Mouse (Mus musculus) 3T3-L1 (cell line): Measurements from ENCODE around the gene Olfr589.
"Not testable (repeated sequence)": the region's sequence is repeated elsewhere in the genome, so short reads cannot be mapped to it uniquely, and the experiment has no call there.

ENCODE experiments used
- DNase-seq: peaks from one replicate; pipeline ENCODE4 v3.0.0-alpha.2; 2015; ENCODE audit warnings: low read depth, low spot score

The Olfr589 gene

DNA sequence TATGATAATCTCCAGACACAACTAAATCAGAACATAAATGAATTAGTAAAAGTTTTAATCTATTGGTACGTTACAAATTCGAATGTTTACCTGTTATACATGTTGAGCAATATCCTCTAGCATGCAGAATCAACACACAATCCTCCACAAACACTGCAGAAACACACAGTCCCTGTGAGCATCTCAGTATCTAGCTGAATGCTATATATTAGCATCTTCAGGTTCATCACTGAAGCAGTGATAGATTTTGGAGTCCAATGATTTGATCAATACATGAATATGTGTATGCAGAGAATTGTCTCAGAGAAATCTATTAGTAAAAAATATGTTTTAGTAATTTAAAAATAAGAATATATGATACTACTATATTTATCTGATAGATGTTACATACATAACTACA lies at the start of gene Olfr589:
TSS of gene Olfr589 (minus strand) at position 101 of the 400 bp plus-strand sequence.
- DNase-seq = no peak

DNA sequence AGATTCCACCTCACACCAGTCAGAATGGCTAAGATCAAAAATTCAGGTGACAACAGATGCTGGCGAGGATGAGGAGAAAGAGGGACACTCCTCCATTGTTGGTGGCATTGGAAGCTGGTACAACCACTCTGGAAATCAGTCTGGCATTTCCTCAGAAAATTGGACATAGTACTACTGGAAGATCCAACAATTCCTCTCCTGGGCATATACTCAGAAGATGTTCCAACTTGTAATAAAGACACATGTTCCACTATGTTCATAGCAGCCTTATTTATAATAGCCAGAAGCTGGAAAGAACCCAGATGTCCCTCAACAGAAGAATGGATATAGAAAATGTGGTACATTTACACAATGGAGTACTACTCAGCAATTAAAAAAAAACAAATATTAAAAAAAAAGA lies 28.3 kb upstream of the Olfr589 start, which contains the start of gene Olfr592:
TSS of gene Olfr592 (plus strand) at position 301 of the 400 bp plus-strand sequence.
- not testable (repeated sequence) for DNase-seq

- DNase-seq = no peak
Observed at GRCm38 (mm10) chr7:103178240-103178639, 22.1 kb upstream of the Olfr589 start, which contains the start of gene Olfr591. Gene Olfr591 (minus strand): TSS chr7:103178340.

- DNase-seq = no peak
Observed at GRCm38 (mm10) chr7:103169697-103170096, 13.5 kb upstream of the Olfr589 start.

DNA sequence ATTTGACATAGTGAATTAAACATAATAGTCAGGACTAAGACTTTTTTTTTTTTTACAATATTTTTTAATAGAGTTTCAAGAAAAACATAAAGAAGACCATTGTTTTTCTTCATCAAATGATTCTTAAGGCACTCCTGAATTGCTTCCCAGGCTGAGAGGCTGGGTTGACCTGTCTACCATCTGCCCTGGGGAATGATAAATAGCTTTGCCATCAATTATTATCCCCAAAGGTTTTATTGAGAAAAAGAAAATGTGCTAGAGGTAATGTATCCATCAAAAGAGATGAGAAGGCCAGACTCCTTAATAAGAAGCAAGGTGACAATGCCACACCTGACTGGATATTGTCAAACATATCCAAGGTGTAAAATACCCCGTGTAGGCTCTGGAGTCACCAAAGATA lies 15.6 kb downstream of the Olfr589 start, which contains the start of gene Olfr588-ps1:
TSS of gene Olfr588-ps1 (plus strand) at position 301 of the 400 bp plus-strand sequence.
- no peak for DNase-seq

DNA sequence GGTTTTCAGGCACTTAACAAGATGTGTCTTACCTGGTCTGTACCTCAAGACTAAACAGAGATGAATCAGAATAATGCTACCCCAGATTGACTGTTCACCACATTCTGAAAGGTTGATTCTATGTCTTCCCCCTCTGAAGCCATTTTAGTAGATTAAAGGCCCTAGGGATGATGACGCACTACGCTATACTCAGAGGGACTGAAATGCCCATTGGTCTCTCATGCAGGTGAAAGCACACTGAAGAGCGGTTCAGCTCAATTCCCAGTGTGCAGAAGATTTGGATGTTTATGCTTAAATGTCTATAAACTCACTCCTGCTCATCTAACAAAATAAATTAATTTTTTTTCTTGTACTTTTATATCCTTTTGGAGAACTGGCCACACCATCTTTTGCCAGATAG lies 30.6 kb downstream of the Olfr589 start, which contains the start of gene Olfr586:
TSS of gene Olfr586 (minus strand) at position 101 of the 400 bp plus-strand sequence.
- DNase-seq = no peak

- no peak for DNase-seq
Observed at GRCm38 (mm10) chr7:103119406-103119805, 36.8 kb downstream of the Olfr589 start.
